Mouse (Mus musculus) cerebellum, adult 2 months (tissue): Measurements from ENCODE around the gene Creb3l4.

Source experiments
- CTCF ChIP-seq: fragments of 200-500 bp; IDR thresholded peaks from 2 replicates; pipeline ENCODE4 v1.5.1; 2011; ENCODE audit warnings: low read depth, mild to moderate bottlenecking, control low read depth, low read length, moderate library complexity, borderline replicate concordance; ENCODE audit not compliant: insufficient read depth
- POLR2A ChIP-seq: fragments of 200-500 bp; IDR thresholded peaks from 2 replicates; pipeline ENCODE4 v1.6.1; 2011; ENCODE audit warnings: low read length, control low read depth, borderline replicate concordance; ENCODE audit not compliant: insufficient read depth

- no peak for TF ChIP-seq CTCF
- TF ChIP-seq POLR2A = no peak
These were observed 34.6 kb downstream of the Creb3l4 start for GRCm38 (mm10) chr3:90208662-90209061.
